Mouse (Mus musculus) heart, embryonic 16.5 days (tissue): Measurements from ENCODE around the gene Mmgt1. TPM values are rescaled to one million over a fixed set of nuclear protein-coding genes. Genes with fewer than 3 reads are reported as not detected.

Experiments used
- ATAC-seq: fragments of 200-750 bp; cut with Nextera tagmentation; replicated peaks from 2 replicates; pipeline ENCODE4 v1.8.0; 2017; ENCODE audit warnings: moderate number of reproducible peaks; ENCODE audit not compliant: insufficient read depth, low FRiP score; ENCODE audit errors: extremely low read depth
- H3K27ac ChIP-seq: fragments of 300-500 bp; sonication (generic); 2 replicates; pipeline ENCODE4 v1.5.1; 2014; ENCODE audit warnings: mild to moderate bottlenecking, low read length, control low read depth, moderate library complexity
- H3K27me3 ChIP-seq: fragments of 300-500 bp; sonication (generic); 2 replicates; pipeline ENCODE4 v1.6.1; 2014; ENCODE audit warnings: low read length, mixed read lengths; ENCODE audit not compliant: control insufficient read depth, insufficient read depth
- H3K36me3 ChIP-seq: fragments of 300-500 bp; sonication (generic); 2 replicates; pipeline ENCODE4 v1.6.1; 2014; ENCODE audit not compliant: control insufficient read depth, insufficient read depth
- H3K4me1 ChIP-seq: fragments of 300-500 bp; sonication (generic); 2 replicates; pipeline ENCODE4 v1.6.1; 2014; ENCODE audit warnings: low read length, mixed read lengths; ENCODE audit not compliant: control insufficient read depth, insufficient read depth
- H3K4me2 ChIP-seq: fragments of 300-500 bp; sonication (generic); 2 replicates; pipeline ENCODE4 v1.6.1; 2014; ENCODE audit warnings: low read depth, mild to moderate bottlenecking, control low read depth, low read length
- H3K4me3 ChIP-seq: fragments of 300-500 bp; sonication (generic); 2 replicates; pipeline ENCODE4 v1.5.1; 2014; ENCODE audit warnings: mild to moderate bottlenecking, control low read depth, low read length
- H3K9ac ChIP-seq: fragments of 300-500 bp; sonication (generic); 2 replicates; pipeline ENCODE4 v1.6.1; 2014; ENCODE audit warnings: low read length, control low read depth
- H3K9me3 ChIP-seq: fragments of 300-500 bp; sonication (generic); replicated peaks from 2 replicates; pipeline ENCODE4 v1.6.1; 2016; ENCODE audit warnings: low read length; ENCODE audit not compliant: control insufficient read depth
- WGBS: fragments of 180-500 bp; shearing (Covaris S2); extraction: QIAGEN DNeasy Blood & Tissue Kit; methylation state at CpG from one replicate; pipeline ENCODE4 v1.1.7; 2014; 5-methylcytosine and 5-hydroxymethylcytosine counted together
- microRNA-seq: library from miRNA; unstranded; fragments of <30 nt; microRNA quantifications from one replicate; pipeline ENCODE4, GENCODE M21; 2017
- polyA plus RNA-seq: library from polyadenylated mRNA; unstranded; fragments of >200 nt; fragmentation: Nextera tagmentation; extraction: Ambion mirVana; gene quantifications from 2 replicates; pipeline ENCODE4 v1.2.1, GENCODE M21; 2015

Mmgt1 gene
- polyA plus RNA-seq, 1 experiment from 2014 or later: 26.1 TPM

- ATAC-seq: no peak
- Histone ChIP-seq H3K9ac (no peak overlapping the region), H3K36me3 (no peaks in the 10 kb centered on the region), H3K4me3 (no peak overlapping the region), H3K27me3 (no peaks in the 10 kb centered on the region), H3K4me1 (peaks cover 5% of the 10 kb centered on the region; the same call in 1 of the 2 replicates), H3K27ac (no peak overlapping the region), H3K4me2 (no peak overlapping the region), H3K9me3 (no peaks in the 10 kb centered on the region)
- 58% methylated on average over 2 of the region's 2 CpGs for WGBS
Measured at GRCm38 (mm10) chrX:56606536-56606935, 8.7 kb upstream of the Mmgt1 start.

DNA sequence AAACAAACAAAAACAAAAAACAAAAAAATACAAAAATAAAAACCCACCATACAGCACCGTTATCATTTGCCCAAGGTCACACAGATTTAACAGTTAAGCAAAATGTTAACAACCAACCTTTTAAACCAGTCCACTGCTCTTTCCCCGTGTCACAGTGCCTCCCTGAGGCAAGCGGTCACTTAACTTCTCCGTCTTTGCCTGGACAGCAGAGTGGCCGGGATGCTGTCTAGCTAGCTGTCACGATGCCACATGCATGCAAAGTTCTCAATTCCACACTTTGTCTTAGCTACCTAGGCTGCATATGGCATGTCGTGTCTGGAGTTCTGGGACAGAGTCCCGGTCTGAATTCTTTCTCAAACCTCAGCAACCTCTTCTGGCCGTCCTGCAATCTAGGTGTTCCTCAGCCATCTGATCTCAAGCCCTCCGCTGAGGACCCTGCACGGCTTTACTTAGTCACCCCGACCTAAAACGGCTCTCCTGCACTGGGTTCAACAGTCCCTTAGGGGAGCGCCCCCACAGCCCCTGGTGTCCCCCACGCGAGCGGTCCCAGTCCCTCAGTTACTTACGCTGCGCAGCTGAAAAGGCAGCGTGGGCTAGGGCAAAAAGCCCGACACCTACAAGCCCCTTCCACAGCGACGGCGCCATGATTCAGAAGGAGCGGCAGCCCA lies 516 bp downstream of the Mmgt1 start:
- Histone ChIP-seq H3K27me3 (no peaks in the 10 kb centered on the region), H3K36me3 (no peaks in the 10 kb centered on the region), H3K4me2 (peak overlapping the region; percentile 70), H3K27ac (peak overlapping the region; percentile 82), H3K4me3 (peak overlapping the region; percentile 88), H3K9me3 (no peaks in the 10 kb centered on the region), H3K4me1 (no peaks in the 10 kb centered on the region; the same call in 1 of the 2 replicates), H3K9ac (peak overlapping the region; percentile 86)
- 8% methylated on average over 25 of the region's 25 CpGs for WGBS
- ATAC-seq: peak; percentile 38

DNA sequence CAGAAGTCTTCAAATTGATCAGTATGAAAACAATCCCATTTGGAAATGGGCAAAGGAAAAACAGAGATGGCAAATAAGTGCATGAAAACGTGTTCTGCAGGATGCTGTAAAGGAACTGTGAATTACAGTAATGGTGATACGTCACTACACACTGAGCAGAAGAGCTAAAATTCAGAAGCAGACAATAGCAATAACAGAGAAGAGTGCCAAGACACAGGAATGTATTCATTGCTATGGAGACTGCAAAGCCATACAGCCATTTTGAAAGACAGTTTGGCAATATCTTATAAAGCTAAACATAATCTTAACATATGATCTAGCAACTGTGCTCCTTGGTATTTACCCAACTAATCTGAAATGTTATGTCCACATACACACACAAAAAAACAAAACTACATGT lies 19.7 kb downstream of the Mmgt1 start:
- WGBS: 69% methylated on average over 2 of the region's 2 CpGs
- Histone ChIP-seq H3K27ac (no peak overlapping the region), H3K36me3 (no peaks in the 10 kb centered on the region), H3K4me1 (no peaks in the 10 kb centered on the region), H3K4me2 (no peak overlapping the region), H3K9ac (no peak overlapping the region), H3K27me3 (no peaks in the 10 kb centered on the region), H3K9me3 (no peaks in the 10 kb centered on the region), H3K4me3 (no peak overlapping the region)
- no peak for ATAC-seq

GRCm38 (mm10) chrX:56572465-56572864 lies 25.4 kb downstream of the Mmgt1 start:
- no peak overlapping the region for H3K4me3 ChIP-seq
- no peak overlapping the region for H3K27ac ChIP-seq
- H3K4me1 ChIP-seq: no peaks in the 10 kb centered on the region
- no peak for ATAC-seq
- no peaks in the 10 kb centered on the region for H3K9me3 ChIP-seq
- H3K36me3 ChIP-seq: no peaks in the 10 kb centered on the region
- H3K9ac ChIP-seq: no peak overlapping the region
- 16% methylated on average over 6 of the region's 6 CpGs for WGBS
- no peaks in the 10 kb centered on the region for H3K27me3 ChIP-seq
- no peak overlapping the region for H3K4me2 ChIP-seq

- no peak overlapping the region for H3K4me2 ChIP-seq
- H3K27me3 ChIP-seq: no peaks in the 10 kb centered on the region
- 72% methylated on average over 3 of the region's 3 CpGs for whole genome bisulfite sequencing
- H3K4me3 ChIP-seq: no peak overlapping the region
- H3K36me3 ChIP-seq: no peaks in the 10 kb centered on the region
- H3K9me3 ChIP-seq: no peaks in the 10 kb centered on the region
- no peak overlapping the region for H3K27ac ChIP-seq
- H3K9ac ChIP-seq: no peak overlapping the region
- no peak for ATAC-seq
- no peaks in the 10 kb centered on the region for H3K4me1 ChIP-seq
Measured at GRCm38 (mm10) chrX:56553584-56553983, 44.3 kb downstream of the Mmgt1 start.

DNA sequence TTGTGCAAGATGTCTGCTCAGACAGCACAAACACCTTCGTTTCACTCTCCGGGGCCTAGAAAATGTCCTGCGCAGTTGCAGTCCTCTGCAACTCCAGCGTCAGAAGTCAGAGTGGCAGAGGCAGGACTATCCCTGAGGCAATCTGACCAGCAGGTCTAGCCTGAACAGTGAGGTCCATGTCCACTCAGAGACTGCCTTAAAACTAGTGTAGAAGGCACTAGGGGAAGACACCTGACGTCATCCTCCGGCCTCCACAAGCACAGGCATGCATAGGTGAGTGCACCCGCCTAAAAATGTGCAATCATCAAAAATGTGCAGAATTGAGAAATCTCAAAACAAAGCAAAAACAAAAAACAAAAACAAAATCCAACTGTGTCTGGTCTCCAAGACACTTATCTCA lies 48.4 kb downstream of the Mmgt1 start, which contains the start of gene Gm648:
Gene Gm648 (minus strand): TSS at position 101 of the 400 bp plus-strand sequence.
- H3K4me3 ChIP-seq: no peak within 1 kb of the TSS
- no peaks in the 10 kb centered on the region for H3K4me1 ChIP-seq
- H3K27ac ChIP-seq: no peak within 1 kb of the TSS
- no peaks in the 10 kb centered on the region for H3K9me3 ChIP-seq
- 80% methylated on average over 7 of the region's 7 CpGs for WGBS
- H3K36me3 ChIP-seq: no peaks in the 10 kb centered on the region
- H3K27me3 ChIP-seq: no peaks in the 10 kb centered on the region
- no peak within 1 kb of the TSS for H3K4me2 ChIP-seq
- no peak within 1 kb of the TSS for H3K9ac ChIP-seq
- no peak for ATAC-seq

DNA sequence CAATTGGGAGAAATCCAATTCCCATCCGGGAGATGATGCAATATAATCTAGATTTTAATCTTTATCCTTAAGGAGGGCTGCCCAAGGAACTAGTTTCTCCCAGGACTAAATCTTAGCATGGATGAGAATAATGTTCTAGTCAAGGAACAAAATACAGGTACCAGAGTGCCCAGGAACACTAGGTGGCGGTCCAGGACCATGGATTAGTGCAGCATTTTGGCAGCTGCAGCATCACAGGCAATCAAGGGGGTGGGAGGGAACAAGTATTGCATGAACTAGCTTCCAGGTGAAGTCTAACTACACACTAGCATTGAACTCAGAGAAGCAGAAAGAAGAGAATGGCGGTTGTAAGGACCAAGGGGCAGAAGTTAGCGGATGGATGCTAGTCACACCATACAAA lies 60.7 kb downstream of the Mmgt1 start:
- Histone ChIP-seq H3K4me2 (no peak overlapping the region), H3K36me3 (no peaks in the 10 kb centered on the region), H3K4me1 (no peaks in the 10 kb centered on the region), H3K9me3 (no peaks in the 10 kb centered on the region), H3K27me3 (no peaks in the 10 kb centered on the region), H3K4me3 (no peak overlapping the region), H3K27ac (no peak overlapping the region), H3K9ac (no peak overlapping the region)
- 37% methylated on average over 4 of the region's 4 CpGs for WGBS
- ATAC-seq: no peak

Small RNAs within 50 kb of the gene (microRNA-seq; reads per million reads assigned to microRNA genes)
- 1.2 reads per million for gene Mir5116

Other genes with a start within 250 kb of the Mmgt1 start
- 1.3 and 2.1 TPM in 2 replicates for gene Smim10l2a, start 223.5 kb downstream of the Mmgt1 start, polyA plus RNA-seq
- 1.2 and 1.9 TPM in 2 replicates for gene Gm2174, start 150.1 kb downstream of the Mmgt1 start, polyA plus RNA-seq
- 18.6 and 19.0 TPM in 2 replicates for gene Ints6l, start 143.2 kb downstream of the Mmgt1 start, polyA plus RNA-seq
- gene Gm10477, start 73.3 kb downstream of the Mmgt1 start, polyA plus RNA-seq: not detected in 2 replicates
- not detected in 2 replicates for gene Gm648, start 48.5 kb downstream of the Mmgt1 start, polyA plus RNA-seq
- gene Slc9a6, start 11.7 kb upstream of the Mmgt1 start, polyA plus RNA-seq: 7.1 and 7.3 TPM in 2 replicates
- gene Fhl1, start 133.7 kb upstream of the Mmgt1 start, polyA plus RNA-seq: 200 and 213 TPM in 2 replicates
- gene Map7d3, start 224.3 kb upstream of the Mmgt1 start, polyA plus RNA-seq: 2.0 and 2.2 TPM in 2 replicates